Mouse (Mus musculus): Measurements from ENCODE around the gene Epb41l5. TPM values are rescaled to one million over a fixed set of nuclear protein-coding genes. Genes with fewer than 3 reads are reported as not detected.

The Epb41l5 gene
- total RNA-seq, 4 experiments from 2014 or later, result 5.4 to 7.5 (median 5.8) TPM

DNA sequence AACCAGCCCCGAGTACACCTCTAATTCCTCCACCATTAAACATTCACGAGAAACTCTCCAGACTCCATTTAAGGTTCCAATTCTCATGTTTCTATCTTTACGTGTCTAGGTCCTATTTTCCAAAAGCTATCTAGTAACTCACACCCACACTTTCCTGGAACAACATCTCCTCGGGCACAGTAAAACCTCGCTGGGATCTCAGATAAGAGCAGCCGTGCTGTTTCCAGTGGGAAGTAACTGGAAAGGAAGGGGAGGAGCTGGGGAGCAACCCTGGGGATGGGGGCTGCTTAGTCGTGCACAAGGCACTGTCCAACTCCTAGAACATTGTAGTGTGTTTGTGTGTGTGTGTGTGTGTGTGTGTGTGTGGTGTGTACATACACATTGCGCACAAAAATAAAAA is 146.9 kb downstream of the Epb41l5 start:
- DNase-seq (ENCODE audit: low spot score), result no peak

GRCm38 (mm10) chr1:119499456-119499855 is 149.3 kb downstream of the Epb41l5 start:
- no peak for DNase-seq (ENCODE audit: low spot score)

GRCm38 (mm10) chr1:119498536-119499231 is 150.1 kb downstream of the Epb41l5 start:
- DNase-seq (ENCODE audit: low spot score), result no peak

GRCm38 (mm10) chr1:119497346-119498004 is 151.3 kb downstream of the Epb41l5 start:
- DNase-seq (ENCODE audit: low spot score), result no peak

DNA sequence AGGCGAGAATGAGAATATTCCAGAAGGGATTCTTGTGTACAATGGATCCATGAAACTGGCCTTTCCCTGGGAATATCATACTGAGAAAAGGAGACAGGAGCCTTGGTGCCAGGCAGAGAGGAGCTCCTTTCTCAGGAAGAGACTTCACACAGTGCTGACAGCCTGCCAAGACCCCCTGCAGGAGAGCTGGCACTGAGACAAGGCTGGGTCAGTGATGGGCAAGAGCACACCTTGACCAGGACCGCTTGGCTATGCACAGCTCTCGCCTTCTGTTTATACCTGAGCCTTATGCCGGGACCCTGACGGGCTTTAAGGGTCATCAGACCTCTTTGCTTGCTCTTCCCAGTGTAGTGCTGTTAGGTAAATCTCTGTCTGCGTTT is 153.4 kb downstream of the Epb41l5 start:
- no peak for DNase-seq (ENCODE audit: low spot score)

Other genes starting within 250 kb of the Epb41l5 start
- 1 to 10 TPM in 3 of 4 experiments, under 1 TPM in 1; 0.60 to 2.3 (median 1.1) TPM for gene Inhbb, start 226.8 kb downstream of the Epb41l5 start, total RNA-seq (2022)
- gene Ralb, start 144.2 kb downstream of the Epb41l5 start, total RNA-seq (2022), result 10 to 100 TPM; 22.7 to 29.9 (median 27.2) TPM
- gene Tmem185b, start 122.8 kb downstream of the Epb41l5 start, total RNA-seq (2022), result 10 to 100 TPM; 11.5 to 13.9 (median 11.8) TPM
- 10 to 100 TPM; 25.1 to 40.3 (median 31.1) TPM for gene Ptpn4, start 188.6 kb upstream of the Epb41l5 start, total RNA-seq (2022)